Mouse (Mus musculus) neural tube, embryonic 12.5 days (tissue): Measurements from ENCODE around the gene Myo5c. TPM values are rescaled to one million over a fixed set of nuclear protein-coding genes. Genes with fewer than 3 reads are reported as not detected.

ENCODE experiments used
- ATAC-seq: fragments of 200-750 bp; cut with Nextera tagmentation; 2 replicates; pipeline ENCODE4 v1.8.0; 2017; ENCODE audit warnings: low read depth, mild to moderate bottlenecking, moderate TSS enrichment, moderate library complexity; ENCODE audit not compliant: low FRiP score
- H3K27ac ChIP-seq: fragments of 300-500 bp; sonication (generic); 2 replicates; pipeline ENCODE4 v1.5.1; 2016
- H3K27me3 ChIP-seq: fragments of 300-500 bp; sonication (generic); replicated peaks from 2 replicates; pipeline ENCODE4 v1.6.1; 2016; ENCODE audit warnings: mild to moderate bottlenecking
- H3K36me3 ChIP-seq: fragments of 300-500 bp; sonication (generic); 2 replicates; pipeline ENCODE4 v1.6.1; 2016; ENCODE audit warnings: mild to moderate bottlenecking
- H3K4me1 ChIP-seq: fragments of 300-500 bp; sonication (generic); 2 replicates; pipeline ENCODE4 v1.6.1; 2016
- H3K4me2 ChIP-seq: fragments of 300-500 bp; sonication (generic); replicated peaks from 2 replicates; pipeline ENCODE4 v1.6.1; 2016; ENCODE audit warnings: mild to moderate bottlenecking
- H3K4me3 ChIP-seq: fragments of 300-500 bp; sonication (generic); 2 replicates; pipeline ENCODE4 v1.5.1; 2016
- H3K9ac ChIP-seq: fragments of 300-500 bp; sonication (generic); 2 replicates; pipeline ENCODE4 v1.6.1; 2016; ENCODE audit warnings: mild to moderate bottlenecking
- H3K9me3 ChIP-seq: fragments of 300-500 bp; sonication (generic); 2 replicates; pipeline ENCODE4 v1.6.1; 2016; ENCODE audit warnings: mild to moderate bottlenecking
- WGBS: fragments of 180-500 bp; shearing (Covaris S2); methylation state at CpG from one replicate; pipeline ENCODE4 v1.1.7; 2016; 5-methylcytosine and 5-hydroxymethylcytosine counted together
- polyA plus RNA-seq: library from polyadenylated mRNA; unstranded; fragments of >200 nt; fragmentation: Nextera tagmentation; extraction: Ambion mirVana; gene quantifications from 2 replicates; pipeline ENCODE4 v1.2.1, GENCODE M21; 2016

Gene Myo5c
- polyA plus RNA-seq, 1 experiment from 2014 or later, result 0.32 TPM

- Histone ChIP-seq H3K36me3 (peaks cover 24% of the 10 kb centered on the region), H3K4me3 (no peak overlapping the region), H3K4me1 (no peaks in the 10 kb centered on the region), H3K9ac (no peak overlapping the region), H3K27me3 (no peaks in the 10 kb centered on the region), H3K4me2 (no peak overlapping the region), H3K27ac (no peak overlapping the region), H3K9me3 (no peaks in the 10 kb centered on the region)
- 0 out of 2 replicates have a peak, but pooled peaks have one; percentile 17 for ATAC-seq
- 72% methylated on average over 10 of the region's 10 CpGs for WGBS
Measured at GRCm38 (mm10) chr9:75221420-75222287, 10.2 kb upstream of the Myo5c start.

GRCm38 (mm10) chr9:75232860-75233259 is 1.0 kb downstream of the Myo5c start:
- Histone ChIP-seq H3K27ac (no peak overlapping the region), H3K4me1 (peaks cover 9% of the 10 kb centered on the region), H3K4me3 (no peak overlapping the region), H3K4me2 (no peak overlapping the region), H3K27me3 (peaks cover 32% of the 10 kb centered on the region), H3K9ac (no peak overlapping the region), H3K36me3 (no peaks in the 10 kb centered on the region), H3K9me3 (no peaks in the 10 kb centered on the region)
- 35% methylated on average over 7 of the region's 8 CpGs for WGBS
- no peak for ATAC-seq

- H3K4me1 ChIP-seq, result peaks cover 9% of the 10 kb centered on the region
- no peak overlapping the region for H3K4me2 ChIP-seq
- H3K27me3 ChIP-seq, result peaks cover 32% of the 10 kb centered on the region
- no peaks in the 10 kb centered on the region for H3K9me3 ChIP-seq
- H3K4me3 ChIP-seq, result no peak overlapping the region
- 31% methylated on average over 7 of the region's 7 CpGs for WGBS
- no peak overlapping the region for H3K27ac ChIP-seq
- ATAC-seq, result no peak
- no peak overlapping the region for H3K9ac ChIP-seq
- H3K36me3 ChIP-seq, result no peaks in the 10 kb centered on the region
Measured at GRCm38 (mm10) chr9:75234271-75234741, 2.5 kb downstream of the Myo5c start.

GRCm38 (mm10) chr9:75234983-75235627 is 3.3 kb downstream of the Myo5c start:
- WGBS, result 80% methylated on average over 12 of the region's 12 CpGs
- H3K4me1 ChIP-seq, result peaks cover 9% of the 10 kb centered on the region
- H3K4me3 ChIP-seq, result no peak overlapping the region
- no peaks in the 10 kb centered on the region for H3K36me3 ChIP-seq
- H3K9ac ChIP-seq, result no peak overlapping the region
- H3K4me2 ChIP-seq, result no peak overlapping the region
- peaks cover 32% of the 10 kb centered on the region for H3K27me3 ChIP-seq
- no peaks in the 10 kb centered on the region for H3K9me3 ChIP-seq
- H3K27ac ChIP-seq, result no peak overlapping the region
- ATAC-seq, result no peak

GRCm38 (mm10) chr9:75235696-75236095 is 3.9 kb downstream of the Myo5c start:
- Histone ChIP-seq H3K4me3 (no peak overlapping the region), H3K27ac (no peak overlapping the region), H3K4me2 (no peak overlapping the region), H3K36me3 (no peaks in the 10 kb centered on the region), H3K9me3 (no peaks in the 10 kb centered on the region), H3K4me1 (peaks cover 9% of the 10 kb centered on the region), H3K9ac (no peak overlapping the region), H3K27me3 (peaks cover 30% of the 10 kb centered on the region)
- no peak for ATAC-seq
- 68% methylated on average over 2 of the region's 2 CpGs for WGBS

GRCm38 (mm10) chr9:75236416-75237308 is 4.8 kb downstream of the Myo5c start:
- Histone ChIP-seq H3K27me3 (peaks cover 23% of the 10 kb centered on the region), H3K4me1 (peaks cover 8% of the 10 kb centered on the region), H3K36me3 (no peaks in the 10 kb centered on the region), H3K4me2 (no peak overlapping the region), H3K9me3 (no peaks in the 10 kb centered on the region), H3K4me3 (no peak overlapping the region), H3K27ac (no peak overlapping the region), H3K9ac (no peak overlapping the region)
- WGBS, result 83% methylated on average over 12 of the region's 12 CpGs
- ATAC-seq, result no peak

GRCm38 (mm10) chr9:75238179-75238578 is 6.4 kb downstream of the Myo5c start:
- Histone ChIP-seq H3K27me3 (peaks cover 9% of the 10 kb centered on the region), H3K4me3 (no peak overlapping the region), H3K27ac (no peak overlapping the region), H3K4me2 (no peak overlapping the region), H3K9ac (no peak overlapping the region), H3K4me1 (no peaks in the 10 kb centered on the region), H3K9me3 (no peaks in the 10 kb centered on the region), H3K36me3 (no peaks in the 10 kb centered on the region)
- 81% methylated on average over 3 of the region's 3 CpGs for WGBS
- no peak for ATAC-seq

- no peak overlapping the region for H3K27ac ChIP-seq
- H3K9me3 ChIP-seq, result no peaks in the 10 kb centered on the region
- no peaks in the 10 kb centered on the region for H3K4me1 ChIP-seq
- no peaks in the 10 kb centered on the region for H3K36me3 ChIP-seq
- H3K4me3 ChIP-seq, result no peak overlapping the region
- WGBS, result 84% methylated on average over 6 of the region's 6 CpGs
- no peak for ATAC-seq
- H3K27me3 ChIP-seq, result no peaks in the 10 kb centered on the region
- no peak overlapping the region for H3K9ac ChIP-seq
- H3K4me2 ChIP-seq, result no peak overlapping the region
Measured at GRCm38 (mm10) chr9:75243052-75243451, 11.2 kb downstream of the Myo5c start.

- 41% methylated on average over 5 of the region's 5 CpGs for WGBS
Measured at GRCm38 (mm10) chr9:75243730-75244406, 12.0 kb downstream of the Myo5c start.

GRCm38 (mm10) chr9:75244527-75244926 is 12.7 kb downstream of the Myo5c start:
- no peak overlapping the region for H3K4me3 ChIP-seq
- H3K9ac ChIP-seq, result no peak overlapping the region
- ATAC-seq, result no peak
- no peak overlapping the region for H3K4me2 ChIP-seq
- 78% methylated on average over 4 of the region's 4 CpGs for WGBS
- no peaks in the 10 kb centered on the region for H3K9me3 ChIP-seq
- H3K4me1 ChIP-seq, result no peaks in the 10 kb centered on the region
- no peaks in the 10 kb centered on the region for H3K36me3 ChIP-seq
- H3K27me3 ChIP-seq, result no peaks in the 10 kb centered on the region
- no peak overlapping the region for H3K27ac ChIP-seq

More at GRCm38 (mm10) chr9:75243730-75244406, 12.0 kb downstream of the Myo5c start:
- no peaks in the 10 kb centered on the region for H3K9me3 ChIP-seq
- H3K4me1 ChIP-seq, result no peaks in the 10 kb centered on the region
- H3K4me2 ChIP-seq, result no peak overlapping the region
- ATAC-seq, result no peak
- H3K9ac ChIP-seq, result no peak overlapping the region
- H3K27me3 ChIP-seq, result no peaks in the 10 kb centered on the region
- no peak overlapping the region for H3K4me3 ChIP-seq
- no peak overlapping the region for H3K27ac ChIP-seq
- H3K36me3 ChIP-seq, result no peaks in the 10 kb centered on the region

GRCm38 (mm10) chr9:75246080-75246930 is 14.5 kb downstream of the Myo5c start:
- Histone ChIP-seq H3K4me2 (no peak overlapping the region), H3K4me1 (no peaks in the 10 kb centered on the region), H3K9me3 (no peaks in the 10 kb centered on the region), H3K27me3 (no peaks in the 10 kb centered on the region), H3K27ac (no peak overlapping the region), H3K36me3 (no peaks in the 10 kb centered on the region), H3K9ac (no peak overlapping the region), H3K4me3 (no peak overlapping the region)
- WGBS, result 91% methylated on average over 13 of the region's 13 CpGs
- no peak for ATAC-seq
